Mouse (Mus musculus) G1E-ER4 (cell line): ENCODE measurements around the gene Psip1. TPM values are rescaled to one million over a fixed set of nuclear protein-coding genes. Genes with fewer than 3 reads are reported as not detected.

Experiments used
- GATA1 ChIP-seq: IDR thresholded peaks from one replicate; pipeline ENCODE4 v1.8.0; 2012; ENCODE audit warnings: low read length, inconsistent platforms
- polyA plus RNA-seq: library from polyadenylated mRNA; stranded (reverse); fragments of >175 nt; gene quantifications from 2 replicates; pipeline ENCODE4 v1.2.3, GENCODE M21; 2012

Gene Psip1
- polyA plus RNA-seq, 1 experiment = 112 TPM

GRCm38 (mm10) chr4:83436375-83436774, 49.9 kb downstream of the Psip1 start:
- no peak for TF ChIP-seq GATA1

GRCm38 (mm10) chr4:83432901-83433300, 53.4 kb downstream of the Psip1 start:
- no peak for TF ChIP-seq GATA1

GRCm38 (mm10) chr4:83431950-83432349, 54.3 kb downstream of the Psip1 start:
- TF ChIP-seq GATA1 = no peak

- no peak for TF ChIP-seq GATA1
These were observed 57.4 kb downstream of the Psip1 start for GRCm38 (mm10) chr4:83428845-83429244.

- no peak for TF ChIP-seq GATA1
These were observed 58.6 kb downstream of the Psip1 start for GRCm38 (mm10) chr4:83427696-83428095.

- TF ChIP-seq GATA1 = no peak
These were observed 59.1 kb downstream of the Psip1 start for GRCm38 (mm10) chr4:83427141-83427540.

GRCm38 (mm10) chr4:83425119-83425518, 61.1 kb downstream of the Psip1 start:
- TF ChIP-seq GATA1 = no peak

GRCm38 (mm10) chr4:83423641-83424040, 62.6 kb downstream of the Psip1 start:
- TF ChIP-seq GATA1 = no peak

- no peak for TF ChIP-seq GATA1
These were observed 67.5 kb downstream of the Psip1 start for GRCm38 (mm10) chr4:83418781-83419180.

- TF ChIP-seq GATA1 = no peak
These were observed 68.5 kb downstream of the Psip1 start for GRCm38 (mm10) chr4:83417820-83418186.

- TF ChIP-seq GATA1 = no peak
These were observed 69.0 kb downstream of the Psip1 start, which contains the start of gene Snapc3 for GRCm38 (mm10) chr4:83417160-83417819. Snapc3 (plus strand) TSS chr4:83417724.

GRCm38 (mm10) chr4:83414241-83414824, 71.9 kb downstream of the Psip1 start:
- no peak for TF ChIP-seq GATA1

- TF ChIP-seq GATA1 = no peak
These were observed 74.2 kb downstream of the Psip1 start for GRCm38 (mm10) chr4:83412060-83412459.

- no peak for TF ChIP-seq GATA1
These were observed 76.3 kb downstream of the Psip1 start for GRCm38 (mm10) chr4:83409867-83410505.

- TF ChIP-seq GATA1 = no peak
These were observed 78.6 kb downstream of the Psip1 start for GRCm38 (mm10) chr4:83407688-83408087.

Other genes with a start within 250 kb of the Psip1 start
- gene Ttc39b, start 162.2 kb downstream of the Psip1 start, polyA plus RNA-seq = 0.02 TPM in 2 replicates
- gene Snapc3, start 68.7 kb downstream of the Psip1 start, polyA plus RNA-seq = 10.7 and 13.4 TPM in 2 replicates
- 1.3 TPM in 2 replicates for gene Ccdc171, start 39.1 kb upstream of the Psip1 start, polyA plus RNA-seq